Mouse (Mus musculus): ENCODE measurements at regions not wholly inside any gene's neighbourhood (a gene's known extent, or its start where the extent isn't known, plus 50 kb on each side); places are given as distances from the start of the nearest gene placed in this dataset.

- TF ChIP-seq CTCF (IDR thresholded peaks at IDR 0.05; ENCODE audit: extremely low read depth, insufficient read length, insufficient replicate concordance, low read depth, low read length) (no peak), POLR2A (IDR thresholded peaks at IDR 0.05; ENCODE audit: low read depth, low read length) (no peak)
Measured at GRCm38 (mm10) chr9:50136636-50136985, 208.2 kb downstream of the Rpl10-ps3 start.

Data from small intestine, adult 2 months (tissue).